8 mouse cellular contexts compared by ENCODE assay signal in the genomic region with DNA sequence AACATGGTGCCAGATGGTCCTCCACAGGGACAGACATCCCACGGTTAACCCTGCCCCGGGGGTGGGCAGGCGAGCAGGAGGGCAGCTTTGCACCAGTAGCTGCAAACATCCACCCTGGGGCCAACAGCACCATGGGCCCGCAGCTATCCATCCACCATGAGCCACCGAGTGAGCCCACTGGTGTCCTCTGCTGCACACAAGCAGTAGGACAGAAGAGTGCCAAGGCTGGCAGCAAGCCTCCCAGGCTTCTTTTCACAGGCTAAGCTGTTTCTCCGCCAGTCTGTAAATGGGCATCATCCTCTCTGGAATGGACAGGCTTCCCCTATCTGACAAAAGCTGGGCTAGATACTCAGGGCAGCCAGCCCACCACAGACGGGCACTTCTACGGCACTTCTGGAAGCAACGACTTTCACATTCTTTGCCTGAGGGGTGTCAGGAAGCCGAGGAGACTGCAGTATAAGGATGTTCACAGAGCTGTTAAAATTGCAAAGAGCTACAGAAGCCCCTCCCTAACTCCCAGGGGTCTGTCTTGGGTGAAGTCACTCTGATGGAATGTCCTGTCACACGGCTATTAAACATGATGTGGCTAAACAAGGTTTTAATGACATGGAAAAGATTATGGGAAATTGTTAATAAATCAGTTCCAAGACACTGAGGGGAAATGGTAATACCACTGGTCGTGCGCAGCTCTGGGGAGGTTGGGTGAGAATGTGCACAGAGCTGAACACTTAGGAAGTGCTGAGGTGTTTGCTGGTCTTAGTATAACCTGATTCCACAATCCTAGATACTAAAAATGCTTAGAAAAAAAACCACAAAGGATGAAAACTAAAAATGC. TPM values are rescaled to one million over a fixed set of nuclear protein-coding genes. Genes with fewer than 3 reads are reported as not detected.
DNase-seq lines count a peak whose midpoint lies in the region; ATAC-seq and TF ChIP-seq lines count a peak whose summit lies in the region.

No protein-coding gene starts in this region.

- whole genome bisulfite sequencing in heart, embryonic 10.5 days = 58% methylated on average over 13 of the region's 13 CpGs
- WGBS in hindbrain, postnatal 0 days = 26% methylated on average over 13 of the region's 13 CpGs

- H3K9me3 ChIP-seq in heart, embryonic 10.5 days = no peaks in the 10 kb centered on the region
- no peaks in the 10 kb centered on the region for H3K9me3 ChIP-seq in hindbrain, postnatal 0 days (ENCODE audit: low read length)

- 0 out of 2 replicates have a peak, but pooled peaks cover 6% of the 10 kb centered on the region for H3K4me1 ChIP-seq in heart, embryonic 10.5 days
- peaks cover 4% of the 10 kb centered on the region; the same call in 1 of the 2 replicates for H3K4me1 ChIP-seq in hindbrain, postnatal 0 days (ENCODE audit: insufficient read depth, low read length)

- peak; percentile 53 for TF ChIP-seq CTCF in hindbrain, postnatal 0 days (IDR thresholded peaks at IDR 0.05; ENCODE audit: low read depth)

- peaks cover 24% of the 10 kb centered on the region for H3K27me3 ChIP-seq in heart, embryonic 10.5 days (ENCODE audit: insufficient read depth, poor library complexity, severe bottlenecking)
- H3K27me3 ChIP-seq in hindbrain, postnatal 0 days (ENCODE audit: insufficient read depth, low read length) = no peaks in the 10 kb centered on the region

- H3K27ac ChIP-seq in heart, embryonic 10.5 days = no peak overlapping the region
- H3K27ac ChIP-seq in hindbrain, postnatal 0 days = no peak overlapping the region

- peak; percentile 20 for DNase-seq in heart, adult 18-20 months
- no peak for DNase-seq in heart, embryonic 10.5 days (ENCODE audit: low spot score)
- DNase-seq in 3134 (ENCODE audit: extremely low read depth, insufficient read length, low spot score) (peak; percentile 60), adipocyte (ENCODE audit: low spot score) (no peak)
- peak; percentile 36 for DNase-seq in cerebellum, adult 8-10 months
- DNase-seq in hindbrain, postnatal 0 days (ENCODE audit: low spot score) = peak; percentile 76
- no peak for DNase-seq in spleen, postnatal 10 days (ENCODE audit: low spot score in 2 of 2)

- H3K4me3 ChIP-seq in heart, embryonic 10.5 days = no peak overlapping the region
- H3K4me3 ChIP-seq in hindbrain, postnatal 0 days (ENCODE audit: low read length) = no peak overlapping the region

- 0 out of 2 replicates have a peak, but pooled peaks cover 9% of the 10 kb centered on the region for H3K36me3 ChIP-seq in heart, embryonic 10.5 days
- peaks cover 17% of the 10 kb centered on the region; the same call in 1 of the 2 replicates for H3K36me3 ChIP-seq in hindbrain, postnatal 0 days (ENCODE audit: insufficient read depth, low read length)

- H3K9ac ChIP-seq in hindbrain, postnatal 0 days (replicated peaks; ENCODE audit: low read length) = no peak overlapping the region

- ATAC-seq in hindbrain, postnatal 0 days = peak; percentile 55
- ATAC-seq in megakaryocyte, adult 5-6 weeks (ENCODE audit: poor library complexity, severe bottlenecking) = no peak

- H3K4me2 ChIP-seq in hindbrain, postnatal 0 days (ENCODE audit: low read depth, low read length) = no peak overlapping the region

RNA-seq across cellular contexts. Expression of gene Anks6, which starts 20.5 kb away (rescaled TPM):
- total RNA-seq in heart, adult 18-20 months (2021) = 1 to 10 TPM; 2.3 to 3.0 TPM
- polyA plus RNA-seq in heart, embryonic 10.5 days (2016; fragmentation: Nextera tagmentation; extraction: Ambion mirVana) = 1.8 and 2.0 TPM in 2 replicates
- total RNA-seq in hindbrain, postnatal 0 days (2014; rRNA removed) = 11.1 and 13.4 TPM in 2 replicates
- 3.0 and 3.2 TPM in 2 replicates for polyA plus RNA-seq in hindbrain, postnatal 0 days (2015; fragmentation: Nextera tagmentation; extraction: Ambion mirVana)
- 0.16 and 0.41 TPM in 2 replicates for total RNA-seq in megakaryocyte, adult 5-6 weeks (2015)
- 0.28 and 0.44 TPM in 2 replicates for total RNA-seq in megakaryocyte, adult 5-6 weeks (2017)

RNA-seq across cellular contexts. Expression of gene Gabbr2, which starts 45.0 kb away (rescaled TPM):
- not detected for total RNA-seq in heart, adult 18-20 months (2021)
- polyA plus RNA-seq in heart, embryonic 10.5 days (2016; fragmentation: Nextera tagmentation; extraction: Ambion mirVana) = 0.13 and 0.18 TPM in 2 replicates
- 98.9 and 115 TPM in 2 replicates for total RNA-seq in hindbrain, postnatal 0 days (2014; rRNA removed)
- 16.7 and 17.7 TPM in 2 replicates for polyA plus RNA-seq in hindbrain, postnatal 0 days (2015; fragmentation: Nextera tagmentation; extraction: Ambion mirVana)
- 0.02 TPM in 1 of 2 replicates, not detected in the other for total RNA-seq in megakaryocyte, adult 5-6 weeks (2015)
- total RNA-seq in megakaryocyte, adult 5-6 weeks (2017) = not detected in 2 replicates

RNA-seq across cellular contexts. Expression of gene Galnt12, which starts 55.0 kb away (rescaled TPM):
- under 1 TPM; 0.30 to 0.57 TPM for total RNA-seq in heart, adult 18-20 months (2021)
- 1.3 and 2.2 TPM in 2 replicates for polyA plus RNA-seq in heart, embryonic 10.5 days (2016; fragmentation: Nextera tagmentation; extraction: Ambion mirVana)
- 1.5 and 1.7 TPM in 2 replicates for total RNA-seq in hindbrain, postnatal 0 days (2014; rRNA removed)
- polyA plus RNA-seq in hindbrain, postnatal 0 days (2015; fragmentation: Nextera tagmentation; extraction: Ambion mirVana) = 1.2 and 1.4 TPM in 2 replicates
- 0.84 and 1.5 TPM in 2 replicates for total RNA-seq in megakaryocyte, adult 5-6 weeks (2015)
- 2.7 and 3.0 TPM in 2 replicates for total RNA-seq in megakaryocyte, adult 5-6 weeks (2017)

Comparison
In these comparisons a context has a peak if more than half of its experiments do, and no peak if none do; other contexts are left out.
1. DNase-seq: peak in heart, adult 18-20 months (2 of 2), 3134 (single experiment), cerebellum, adult 8-10 months (single experiment) and hindbrain, postnatal 0 days (single experiment); none in heart, embryonic 10.5 days (single experiment), spleen, postnatal 10 days (0 of 2) and adipocyte (single experiment).
2. RNA of gene Gabbr2, which starts 45.0 kb away (total RNA-seq): 98.9 to 115 TPM in hindbrain, postnatal 0 days; not detected in heart, adult 18-20 months and 0.02 TPM in megakaryocyte, adult 5-6 weeks; every median in the first group is over 10 times any median in the second.